Mouse (Mus musculus): ENCODE data around the gene Pard3b. TPM values are rescaled to one million over a fixed set of nuclear protein-coding genes. Genes with fewer than 3 reads are reported as not detected.

Gene Pard3b
- polyA plus RNA-seq, 1 experiment from 2014 or later = 6.8 TPM

DNA sequence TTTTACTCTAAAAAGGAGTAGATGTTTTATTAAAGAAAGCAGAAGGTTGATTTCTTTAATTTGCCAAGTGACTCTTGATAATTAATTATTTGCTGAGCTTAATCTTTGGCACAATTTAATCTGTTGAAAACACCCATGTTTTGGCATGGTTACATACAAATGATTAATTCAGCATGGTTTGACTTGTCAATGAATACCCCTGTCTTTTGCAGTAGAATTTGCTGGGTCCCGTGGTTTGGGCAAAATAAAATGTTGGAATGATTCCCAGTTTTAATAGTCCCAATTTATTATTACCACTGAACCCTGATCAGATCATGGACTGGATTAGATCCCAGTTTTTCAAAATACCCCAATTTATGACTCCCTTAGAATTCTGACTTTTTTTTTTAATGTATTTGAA, 808.2 kb downstream of the Pard3b start:
- H3K4me1 ChIP-seq (replicated peaks; ENCODE audit: control insufficient read depth, insufficient read depth, low read length) = no peaks in the 10 kb centered on the region
- H3K9me3 ChIP-seq (ENCODE audit: control insufficient read depth, low read length) = no peaks in the 10 kb centered on the region
- H3K4me3 ChIP-seq (ENCODE audit: low read depth, low read length) = no peak overlapping the region
- ATAC-seq (replicated peaks; ENCODE audit: low FRiP score) (no peak), DNase-seq (ENCODE audit: low spot score) (no peak)
- no peak overlapping the region for H3K27ac ChIP-seq (ENCODE audit: low read depth, low read length)
- no peak overlapping the region for H3K9ac ChIP-seq (ENCODE audit: low read depth, low read length)
- H3K27me3 ChIP-seq (replicated peaks; ENCODE audit: control insufficient read depth, insufficient read depth, low read length) = no peaks in the 10 kb centered on the region
- WGBS = 84% methylated on average over 1 of the region's 1 CpGs
- H3K4me2 ChIP-seq = no peak overlapping the region
- no peaks in the 10 kb centered on the region for H3K36me3 ChIP-seq (ENCODE audit: control insufficient read depth, insufficient read depth, low read length)

DNA sequence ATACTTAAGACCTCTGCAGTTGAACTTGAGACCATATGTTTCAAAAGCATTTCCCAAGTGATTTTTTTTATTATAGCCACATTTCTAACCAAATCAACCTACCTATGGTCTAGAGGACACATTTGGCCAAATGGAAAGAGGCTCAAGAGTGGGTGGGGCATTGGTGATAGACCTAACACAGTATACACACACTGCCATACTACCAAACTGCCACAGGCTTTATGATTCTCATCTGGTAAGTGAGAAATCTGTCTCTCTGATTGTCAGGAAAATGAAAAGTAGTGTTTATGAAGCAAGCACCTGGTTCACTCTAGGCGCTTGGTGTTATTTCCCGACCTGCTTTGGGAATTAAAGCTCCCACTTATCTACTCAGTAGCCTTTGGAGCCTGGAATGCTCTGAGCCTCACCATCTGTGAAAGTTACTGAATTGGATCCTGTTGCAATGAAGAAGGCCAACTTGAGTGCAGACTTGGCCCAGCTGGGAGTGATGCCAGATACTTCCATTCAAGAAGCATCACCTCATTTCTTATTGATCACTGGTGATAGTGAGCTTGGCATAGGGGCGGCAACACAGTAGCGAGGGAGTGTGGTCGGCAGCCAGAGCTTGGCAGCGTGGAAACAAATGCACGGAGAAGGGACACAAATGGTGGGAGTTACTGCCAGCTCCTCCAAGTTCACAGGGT, 810.7 kb downstream of the Pard3b start:
- H3K9ac ChIP-seq (ENCODE audit: low read depth, low read length) = no peak overlapping the region
- DNase-seq (ENCODE audit: low spot score) = no peak
- 84% methylated on average over 7 of the region's 7 CpGs for whole genome bisulfite sequencing

DNA sequence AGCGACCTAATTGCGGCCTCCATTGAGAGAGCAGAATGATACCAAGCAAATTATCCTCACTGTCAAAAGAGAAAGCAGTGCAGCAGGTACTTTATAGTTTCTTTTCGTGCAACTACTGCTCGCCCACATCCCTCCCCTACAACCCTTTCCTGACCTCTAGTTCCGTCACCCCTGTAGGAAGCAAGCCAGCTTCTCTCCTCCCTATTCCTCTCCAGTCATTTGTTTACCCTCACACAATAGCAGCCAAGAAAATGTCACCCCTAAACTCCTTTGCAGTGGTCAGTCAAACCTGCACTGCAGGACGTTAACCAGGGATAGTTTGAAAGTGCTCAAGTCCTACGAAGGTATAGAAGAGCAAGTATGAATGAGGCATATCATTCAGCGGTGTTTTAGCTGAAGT, 826.9 kb downstream of the Pard3b start:
- DNase-seq (ENCODE audit: low spot score) (no peak), ATAC-seq (replicated peaks; ENCODE audit: low FRiP score) (no peak)
- H3K4me1 ChIP-seq (replicated peaks; ENCODE audit: control insufficient read depth, insufficient read depth, low read length) = no peaks in the 10 kb centered on the region
- no peak overlapping the region for H3K27ac ChIP-seq (ENCODE audit: low read depth, low read length)
- H3K4me3 ChIP-seq (ENCODE audit: low read depth, low read length) = no peak overlapping the region
- H3K36me3 ChIP-seq (ENCODE audit: control insufficient read depth, insufficient read depth, low read length) = no peaks in the 10 kb centered on the region
- 66% methylated on average over 8 of the region's 8 CpGs for WGBS
- H3K9ac ChIP-seq (ENCODE audit: low read depth, low read length) = no peak overlapping the region
- H3K4me2 ChIP-seq = no peak overlapping the region
- H3K9me3 ChIP-seq (ENCODE audit: control insufficient read depth, low read length) = no peaks in the 10 kb centered on the region
- no peaks in the 10 kb centered on the region for H3K27me3 ChIP-seq (replicated peaks; ENCODE audit: control insufficient read depth, insufficient read depth, low read length)

More for the DNA sequence above, 810.7 kb downstream of the Pard3b start:
- Histone ChIP-seq H3K36me3 (ENCODE audit: control insufficient read depth, insufficient read depth, low read length) (no peaks in the 10 kb centered on the region), H3K4me2 (no peak overlapping the region), H3K27me3 (replicated peaks; ENCODE audit: control insufficient read depth, insufficient read depth, low read length) (no peaks in the 10 kb centered on the region), H3K4me1 (replicated peaks; ENCODE audit: control insufficient read depth, insufficient read depth, low read length) (no peaks in the 10 kb centered on the region), H3K9me3 (ENCODE audit: control insufficient read depth, low read length) (no peaks in the 10 kb centered on the region), H3K4me3 (ENCODE audit: low read depth, low read length) (no peak overlapping the region), H3K27ac (ENCODE audit: low read depth, low read length) (no peak overlapping the region)
- ATAC-seq (replicated peaks; ENCODE audit: low FRiP score) = no peak

DNA sequence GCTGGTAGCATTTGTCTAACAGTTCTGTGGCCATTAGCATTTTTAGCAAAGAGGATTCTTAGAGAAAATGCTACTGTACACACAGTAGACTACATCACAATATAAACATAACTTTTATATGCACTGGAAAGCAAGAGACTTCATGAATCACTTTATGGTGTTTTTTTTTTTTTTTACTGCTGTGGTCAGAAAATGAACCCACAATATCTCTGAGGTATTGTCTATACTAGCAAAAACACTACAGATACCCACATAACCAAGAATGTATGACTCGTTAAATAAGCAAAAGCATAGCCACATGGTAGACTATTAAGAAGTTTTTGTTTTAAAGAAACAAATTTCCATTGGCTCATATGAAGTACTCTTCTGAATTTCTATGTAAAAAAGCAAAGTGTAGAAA, 827.9 kb downstream of the Pard3b start:
- Histone ChIP-seq H3K36me3 (ENCODE audit: control insufficient read depth, insufficient read depth, low read length) (no peaks in the 10 kb centered on the region), H3K9ac (ENCODE audit: low read depth, low read length) (no peak overlapping the region), H3K27me3 (replicated peaks; ENCODE audit: control insufficient read depth, insufficient read depth, low read length) (no peaks in the 10 kb centered on the region), H3K4me1 (replicated peaks; ENCODE audit: control insufficient read depth, insufficient read depth, low read length) (no peaks in the 10 kb centered on the region), H3K4me2 (no peak overlapping the region), H3K4me3 (ENCODE audit: low read depth, low read length) (no peak overlapping the region), H3K27ac (ENCODE audit: low read depth, low read length) (no peak overlapping the region), H3K9me3 (ENCODE audit: control insufficient read depth, low read length) (no peaks in the 10 kb centered on the region)
- ATAC-seq (replicated peaks; ENCODE audit: low FRiP score) (no peak), DNase-seq (ENCODE audit: low spot score) (no peak)
- 84% methylated on average over 1 of the region's 1 CpGs for WGBS

DNA sequence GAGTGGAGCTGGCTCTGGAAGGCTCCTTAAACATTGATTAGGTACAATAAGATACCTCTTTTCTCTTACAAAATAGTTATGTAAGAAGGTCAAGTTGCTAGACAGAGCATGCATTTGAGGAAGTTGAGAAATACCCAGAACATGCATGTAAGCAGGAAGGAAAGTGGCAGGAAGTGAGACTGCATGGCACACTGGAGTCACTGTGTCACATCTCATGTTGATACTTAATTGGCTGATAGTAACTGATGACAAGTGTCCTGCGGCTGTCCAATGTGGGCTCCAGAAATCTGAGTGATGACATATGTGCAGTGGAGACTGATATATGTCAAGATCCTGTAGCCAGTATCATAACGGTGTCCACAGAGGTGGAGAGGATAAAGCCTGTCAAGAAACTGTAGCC, 844.4 kb downstream of the Pard3b start:
- 65% methylated on average over 2 of the region's 2 CpGs for WGBS
- H3K9me3 ChIP-seq (ENCODE audit: control insufficient read depth, low read length) = no peaks in the 10 kb centered on the region
- no peak for DNase-seq (ENCODE audit: low spot score)

GRCm38 (mm10) chr1:62488871-62489270, 850.2 kb downstream of the Pard3b start:
- ATAC-seq (replicated peaks; ENCODE audit: low FRiP score) = no peak
- Histone ChIP-seq H3K4me1 (replicated peaks; ENCODE audit: control insufficient read depth, insufficient read depth, low read length) (no peaks in the 10 kb centered on the region), H3K36me3 (ENCODE audit: control insufficient read depth, insufficient read depth, low read length) (no peaks in the 10 kb centered on the region), H3K4me3 (ENCODE audit: low read depth, low read length) (no peak overlapping the region), H3K9ac (ENCODE audit: low read depth, low read length) (no peak overlapping the region), H3K27ac (ENCODE audit: low read depth, low read length) (no peak overlapping the region), H3K27me3 (replicated peaks; ENCODE audit: control insufficient read depth, insufficient read depth, low read length) (no peaks in the 10 kb centered on the region), H3K9me3 (ENCODE audit: control insufficient read depth, low read length) (no peaks in the 10 kb centered on the region), H3K4me2 (no peak overlapping the region)
- no peak for DNase-seq (ENCODE audit: low spot score)
- 66% methylated on average over 6 of the region's 6 CpGs for WGBS

More for the DNA sequence above, 844.4 kb downstream of the Pard3b start:
- no peaks in the 10 kb centered on the region for H3K36me3 ChIP-seq (ENCODE audit: control insufficient read depth, insufficient read depth, low read length)
- H3K27ac ChIP-seq (ENCODE audit: low read depth, low read length) = no peak overlapping the region
- H3K4me3 ChIP-seq (ENCODE audit: low read depth, low read length) = no peak overlapping the region
- no peak for ATAC-seq (replicated peaks; ENCODE audit: low FRiP score)
- no peak overlapping the region for H3K9ac ChIP-seq (ENCODE audit: low read depth, low read length)
- no peaks in the 10 kb centered on the region for H3K27me3 ChIP-seq (replicated peaks; ENCODE audit: control insufficient read depth, insufficient read depth, low read length)
- no peak overlapping the region for H3K4me2 ChIP-seq
- no peaks in the 10 kb centered on the region for H3K4me1 ChIP-seq (replicated peaks; ENCODE audit: control insufficient read depth, insufficient read depth, low read length)

GRCm38 (mm10) chr1:62499146-62499545, 860.5 kb downstream of the Pard3b start:
- Histone ChIP-seq H3K27ac (ENCODE audit: low read depth, low read length) (no peak overlapping the region), H3K4me3 (ENCODE audit: low read depth, low read length) (no peak overlapping the region), H3K4me2 (no peak overlapping the region), H3K9me3 (ENCODE audit: control insufficient read depth, low read length) (no peaks in the 10 kb centered on the region), H3K36me3 (ENCODE audit: control insufficient read depth, insufficient read depth, low read length) (no peaks in the 10 kb centered on the region), H3K4me1 (replicated peaks; ENCODE audit: control insufficient read depth, insufficient read depth, low read length) (no peaks in the 10 kb centered on the region), H3K27me3 (replicated peaks; ENCODE audit: control insufficient read depth, insufficient read depth, low read length) (no peaks in the 10 kb centered on the region), H3K9ac (ENCODE audit: low read depth, low read length) (no peak overlapping the region)
- ATAC-seq (replicated peaks; ENCODE audit: low FRiP score) = no peak
- no peak for DNase-seq (ENCODE audit: low spot score)
- WGBS = 83% methylated on average over 5 of the region's 5 CpGs

GRCm38 (mm10) chr1:62510501-62510900, 871.9 kb downstream of the Pard3b start:
- Histone ChIP-seq H3K4me1 (replicated peaks; ENCODE audit: control insufficient read depth, insufficient read depth, low read length) (no peaks in the 10 kb centered on the region), H3K4me2 (no peak overlapping the region), H3K4me3 (ENCODE audit: low read depth, low read length) (no peak overlapping the region), H3K27me3 (replicated peaks; ENCODE audit: control insufficient read depth, insufficient read depth, low read length) (no peaks in the 10 kb centered on the region), H3K9ac (ENCODE audit: low read depth, low read length) (no peak overlapping the region), H3K9me3 (ENCODE audit: control insufficient read depth, low read length) (no peaks in the 10 kb centered on the region), H3K27ac (ENCODE audit: low read depth, low read length) (no peak overlapping the region), H3K36me3 (ENCODE audit: control insufficient read depth, insufficient read depth, low read length) (no peaks in the 10 kb centered on the region)
- WGBS = 75% methylated on average over 4 of the region's 4 CpGs
- ATAC-seq (replicated peaks; ENCODE audit: low FRiP score) = no peak
- DNase-seq (ENCODE audit: low spot score) = no peak

- no peaks in the 10 kb centered on the region for H3K36me3 ChIP-seq (ENCODE audit: control insufficient read depth, insufficient read depth, low read length)
- no peak for DNase-seq (ENCODE audit: low spot score)
- H3K9ac ChIP-seq (ENCODE audit: low read depth, low read length) = no peak overlapping the region
- no peak overlapping the region for H3K4me2 ChIP-seq
- no peak overlapping the region for H3K27ac ChIP-seq (ENCODE audit: low read depth, low read length)
- 88% methylated on average over 3 of the region's 3 CpGs for WGBS
- ATAC-seq (replicated peaks; ENCODE audit: low FRiP score) = no peak
- no peaks in the 10 kb centered on the region for H3K4me1 ChIP-seq (replicated peaks; ENCODE audit: control insufficient read depth, insufficient read depth, low read length)
- no peaks in the 10 kb centered on the region for H3K9me3 ChIP-seq (ENCODE audit: control insufficient read depth, low read length)
- no peak overlapping the region for H3K4me3 ChIP-seq (ENCODE audit: low read depth, low read length)
- H3K27me3 ChIP-seq (replicated peaks; ENCODE audit: control insufficient read depth, insufficient read depth, low read length) = no peaks in the 10 kb centered on the region
These were observed 873.1 kb downstream of the Pard3b start for GRCm38 (mm10) chr1:62511681-62512080.
